Mouse (Mus musculus): ENCODE data around the gene Gskip.

The Gskip gene

DNA sequence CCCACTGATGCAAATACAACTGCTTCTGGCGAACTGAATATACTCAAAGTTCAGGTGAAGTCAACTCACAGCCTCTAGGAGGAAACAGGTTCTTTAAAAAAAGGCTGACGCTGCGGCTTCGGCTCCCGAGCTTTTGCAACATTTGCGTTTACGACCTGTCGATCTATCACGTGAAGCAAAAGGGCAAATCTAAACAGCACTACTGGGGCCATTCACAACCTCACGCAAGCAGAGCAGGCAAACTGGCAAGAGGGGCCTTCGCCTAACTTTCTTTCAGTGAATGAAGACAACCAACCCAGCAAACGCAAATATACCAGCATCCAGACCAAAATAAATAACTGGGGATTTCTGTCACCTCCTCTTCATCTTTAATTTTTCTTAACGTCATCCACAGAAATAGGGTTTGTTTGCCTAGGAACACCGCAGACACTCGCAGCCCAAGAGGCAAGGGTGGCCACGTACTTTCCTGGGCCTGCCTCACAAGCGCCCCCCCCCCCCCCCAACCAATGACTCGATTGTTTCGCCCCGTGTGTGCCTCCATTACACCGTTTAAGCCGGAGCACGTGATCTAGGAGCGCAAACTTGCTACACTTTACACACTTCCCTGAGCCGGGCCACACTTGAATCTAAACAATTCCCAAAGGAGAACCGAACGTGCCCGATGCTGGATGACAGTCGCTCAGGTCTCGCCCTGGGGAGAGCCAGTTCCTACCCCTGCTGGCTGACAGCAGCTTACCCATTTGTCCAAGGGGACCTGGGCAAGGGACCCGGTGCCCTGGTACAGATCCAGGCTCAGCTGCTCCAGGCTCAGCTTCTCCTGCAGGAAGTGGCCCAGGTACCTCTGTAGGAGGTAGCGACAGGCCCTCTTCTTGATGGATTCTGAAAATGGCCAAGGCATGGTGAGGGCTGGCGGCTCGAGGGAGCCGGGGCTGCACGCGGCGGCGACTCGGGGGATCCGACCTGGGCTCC, at the start of gene Gskip:
TSS of gene Gskip (plus strand) at position 897 of the 969 bp plus-strand sequence.
- peak; percentile 68 for DNase-seq (ENCODE audit: low read depth, low spot score)

GRCm38 (mm10) chr12:105636551-105636950, 48.1 kb upstream of the Gskip start:
- no peak for DNase-seq (ENCODE audit: low read depth, low spot score)

DNA sequence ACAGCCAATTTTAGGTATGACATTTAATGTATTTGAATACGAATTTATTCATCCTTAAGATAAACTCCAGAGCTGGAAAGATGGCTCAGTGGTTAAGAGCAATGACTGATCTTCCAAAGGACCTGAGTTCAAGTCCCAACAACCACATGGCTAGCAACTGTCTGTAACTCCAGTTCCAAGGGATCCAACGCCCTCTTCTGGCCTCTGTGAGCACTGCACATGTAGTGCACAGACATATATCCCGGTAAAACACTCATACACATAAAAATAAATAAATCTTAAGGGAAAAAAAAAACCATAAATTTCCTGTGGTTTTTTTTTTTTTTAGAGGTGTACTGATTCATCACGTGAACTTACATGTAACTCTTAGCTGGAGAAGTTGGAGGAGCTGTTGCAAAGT, 47.1 kb upstream of the Gskip start:
- DNase-seq (ENCODE audit: low read depth, low spot score), result peak; percentile 10

DNA sequence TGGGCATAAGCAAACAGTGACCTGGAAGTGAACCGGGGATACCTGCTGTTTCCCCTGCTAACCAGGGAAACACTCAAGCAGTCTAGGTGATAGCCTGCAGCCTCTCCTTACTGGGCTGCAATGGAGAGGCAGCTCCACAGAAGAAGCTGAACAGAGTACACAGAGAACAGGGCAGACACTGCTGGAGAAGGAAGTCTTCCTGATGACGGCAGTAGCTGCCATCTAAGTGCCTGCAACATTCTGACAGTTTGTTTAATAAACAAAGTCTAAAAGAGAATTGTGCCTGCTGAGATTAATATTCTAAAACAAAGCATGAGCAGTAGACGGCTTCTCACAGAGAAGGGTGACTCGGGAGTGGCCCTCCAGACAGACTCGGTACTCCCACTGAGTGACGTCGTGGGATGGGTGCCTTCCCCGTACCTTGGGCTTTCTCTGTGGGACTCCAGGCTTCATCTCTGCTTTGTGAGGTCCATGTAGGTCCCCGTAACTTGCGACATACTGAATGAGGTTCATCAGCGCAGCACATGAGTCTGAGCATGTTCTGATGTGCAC, 41.8 kb upstream of the Gskip start:
- DNase-seq (ENCODE audit: low read depth, low spot score), result no peak

DNA sequence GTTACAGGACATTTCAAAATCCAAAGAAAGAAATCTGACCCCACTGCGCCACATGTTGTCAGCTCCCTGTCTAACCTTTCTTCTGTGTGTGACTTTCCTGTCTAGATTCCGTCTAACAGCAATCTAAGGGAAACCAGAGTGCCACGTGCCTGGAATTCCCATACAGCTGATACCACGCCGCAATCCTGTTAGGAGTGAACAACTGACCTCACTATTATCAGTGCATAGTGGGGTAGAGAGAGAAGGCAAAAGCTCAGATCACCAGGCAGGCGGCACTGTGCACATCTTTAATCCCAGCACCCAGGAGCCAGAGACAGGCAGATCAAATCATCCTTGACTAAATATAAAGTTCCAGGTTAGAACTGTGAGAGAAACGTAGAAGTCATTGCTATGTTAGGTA, 28.8 kb upstream of the Gskip start:
- no peak for DNase-seq (ENCODE audit: low read depth, low spot score)

DNA sequence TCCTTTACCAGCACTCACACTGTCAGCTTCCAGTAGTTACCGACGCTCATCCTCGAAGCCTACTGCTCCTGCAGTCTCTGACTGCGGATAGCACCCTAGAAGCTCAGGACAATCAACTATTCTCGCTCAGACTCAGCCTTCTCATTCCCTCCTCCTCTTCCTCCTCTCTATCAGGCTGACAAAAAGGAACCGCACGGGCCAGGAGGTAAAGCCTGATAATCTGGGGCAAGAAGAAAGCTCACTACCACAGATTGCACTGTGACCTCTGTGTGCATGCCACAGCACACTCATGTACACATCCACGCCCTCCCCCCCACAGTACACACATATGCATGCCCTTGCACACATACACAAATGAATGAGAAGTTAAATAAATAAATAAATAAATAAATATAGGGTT, 8.4 kb upstream of the Gskip start:
- no peak for DNase-seq (ENCODE audit: low read depth, low spot score)

DNA sequence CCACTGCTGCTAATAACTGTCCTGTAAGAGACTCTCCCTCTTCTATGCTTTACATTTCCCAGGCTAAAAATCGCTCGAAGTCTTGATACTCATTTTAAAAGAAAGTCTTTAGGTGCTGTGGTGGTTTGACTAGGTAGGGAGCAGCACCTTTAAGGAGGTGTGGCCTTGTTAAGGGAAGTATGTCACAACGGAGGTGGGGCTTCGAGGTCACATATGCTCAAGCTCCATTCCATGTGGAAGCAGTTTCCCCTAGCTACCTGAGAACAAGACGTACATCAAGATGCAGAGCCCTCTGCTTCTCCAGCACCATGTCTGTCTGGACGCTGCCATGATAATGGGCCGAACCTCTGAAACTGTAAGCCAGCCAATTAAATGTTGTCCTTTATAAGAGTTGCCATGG, 6.4 kb upstream of the Gskip start:
- DNase-seq (ENCODE audit: low read depth, low spot score), result no peak

- no peak for DNase-seq (ENCODE audit: low read depth, low spot score)
These were observed 5.9 kb upstream of the Gskip start for GRCm38 (mm10) chr12:105678762-105679161.

- DNase-seq (ENCODE audit: low read depth, low spot score), result peak; percentile 95
These were observed 517 bp downstream of the Gskip start, which contains the start of gene Atg2b for GRCm38 (mm10) chr12:105685001-105685691. TSS of gene Atg2b (minus strand) at chr12:105685211.

GRCm38 (mm10) chr12:105686791-105687190, 2.2 kb downstream of the Gskip start:
- no peak for DNase-seq (ENCODE audit: low read depth, low spot score)

- peak; percentile 9 for DNase-seq (ENCODE audit: low read depth, low spot score)
These were observed 2.8 kb downstream of the Gskip start for GRCm38 (mm10) chr12:105687416-105687815.

DNA sequence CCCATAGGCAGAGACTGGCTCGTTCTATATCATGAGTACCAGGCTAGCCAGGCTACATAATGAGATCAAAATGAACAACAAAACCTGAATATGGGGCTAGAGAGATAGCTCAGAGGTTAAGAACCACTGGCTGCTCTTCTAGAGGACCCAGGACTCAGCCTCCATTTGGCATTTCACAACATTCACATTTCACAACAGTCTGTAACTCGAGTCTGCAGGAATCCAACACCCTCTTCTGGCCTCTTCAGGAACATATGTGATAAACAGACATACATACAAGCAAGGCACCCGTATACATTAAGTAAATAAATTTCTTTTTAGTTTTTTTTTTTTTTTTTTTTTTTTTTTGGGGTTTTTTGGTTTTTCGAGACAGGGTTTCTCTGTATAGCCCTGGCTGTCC, 3.9 kb downstream of the Gskip start:
- DNase-seq (ENCODE audit: low read depth, low spot score), result peak; percentile 42

GRCm38 (mm10) chr12:105689435-105689834, 4.8 kb downstream of the Gskip start:
- no peak for DNase-seq (ENCODE audit: low read depth, low spot score)

DNA sequence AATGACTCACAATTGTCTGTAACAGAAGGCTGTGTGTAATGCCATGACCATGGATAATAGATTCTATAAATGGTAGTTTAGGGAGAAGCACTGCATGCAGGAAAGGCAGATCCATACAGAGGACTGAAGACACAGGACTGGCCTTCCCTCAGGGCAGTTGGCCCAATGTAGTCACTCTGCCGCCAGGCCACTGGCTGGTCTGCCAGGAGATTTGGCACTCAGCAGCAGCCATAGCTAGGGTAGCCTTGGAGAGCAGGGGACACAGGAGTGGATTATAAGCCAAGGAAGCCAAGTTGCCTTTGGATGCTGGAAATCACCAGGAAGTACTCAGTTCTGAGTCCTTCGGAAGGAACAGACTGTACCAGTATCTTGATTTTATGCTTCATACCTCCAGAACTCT, 9.4 kb downstream of the Gskip start:
- DNase-seq (ENCODE audit: low read depth, low spot score), result no peak

GRCm38 (mm10) chr12:105695848-105696247, 11.2 kb downstream of the Gskip start:
- no peak for DNase-seq (ENCODE audit: low read depth, low spot score)

DNA sequence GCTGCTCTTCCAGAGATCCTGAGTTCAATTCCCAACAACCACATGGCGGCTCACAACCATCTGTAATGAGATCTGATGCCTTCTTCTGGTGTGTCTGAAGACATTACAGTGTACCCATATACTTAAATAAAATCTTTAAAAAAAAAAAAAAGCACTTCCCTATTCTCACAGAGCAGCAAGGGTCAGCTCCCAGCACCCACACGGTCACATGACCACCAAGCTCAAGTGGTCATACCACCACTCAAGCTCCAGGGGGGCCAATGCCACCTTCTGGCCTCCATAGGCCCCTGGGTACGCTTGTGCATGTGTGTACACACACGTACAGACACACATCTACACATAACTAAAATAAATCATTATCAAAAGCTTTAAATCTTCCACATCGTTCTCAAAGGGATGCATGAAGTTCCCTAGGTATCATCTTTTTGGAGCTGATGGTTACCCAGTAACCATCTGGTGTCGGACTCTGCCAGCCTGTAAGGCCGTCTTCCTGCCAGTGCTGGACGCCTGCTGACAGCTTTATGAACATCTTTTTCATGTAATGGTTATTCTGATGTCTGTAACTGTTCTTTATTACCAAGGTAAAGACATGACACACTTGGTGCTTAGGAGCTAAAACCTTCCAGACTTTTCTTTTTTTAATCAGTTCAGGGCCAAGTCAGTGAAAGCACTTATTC, 12.6 kb downstream of the Gskip start:
- no peak for DNase-seq (ENCODE audit: low read depth, low spot score)

DNA sequence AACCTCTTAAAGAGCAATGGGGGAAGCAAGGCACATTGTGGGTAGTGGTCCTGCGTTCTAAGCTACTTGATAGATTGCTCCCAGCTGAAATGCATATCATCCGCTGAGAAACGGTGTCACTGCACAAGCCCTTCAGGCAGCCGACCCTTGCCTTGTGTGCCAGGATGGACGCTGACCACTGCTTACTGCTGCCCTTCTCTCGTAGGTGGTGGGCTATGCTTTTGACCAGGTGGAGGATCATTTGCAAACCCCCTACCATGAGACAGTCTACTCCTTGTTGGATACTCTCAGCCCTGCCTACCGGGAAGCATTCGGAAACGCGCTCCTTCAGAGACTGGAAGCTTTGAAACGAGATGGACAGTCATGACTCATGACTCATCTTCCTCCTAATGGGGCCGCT, 15.8 kb downstream of the Gskip start:
- no peak for DNase-seq (ENCODE audit: low read depth, low spot score)

DNA sequence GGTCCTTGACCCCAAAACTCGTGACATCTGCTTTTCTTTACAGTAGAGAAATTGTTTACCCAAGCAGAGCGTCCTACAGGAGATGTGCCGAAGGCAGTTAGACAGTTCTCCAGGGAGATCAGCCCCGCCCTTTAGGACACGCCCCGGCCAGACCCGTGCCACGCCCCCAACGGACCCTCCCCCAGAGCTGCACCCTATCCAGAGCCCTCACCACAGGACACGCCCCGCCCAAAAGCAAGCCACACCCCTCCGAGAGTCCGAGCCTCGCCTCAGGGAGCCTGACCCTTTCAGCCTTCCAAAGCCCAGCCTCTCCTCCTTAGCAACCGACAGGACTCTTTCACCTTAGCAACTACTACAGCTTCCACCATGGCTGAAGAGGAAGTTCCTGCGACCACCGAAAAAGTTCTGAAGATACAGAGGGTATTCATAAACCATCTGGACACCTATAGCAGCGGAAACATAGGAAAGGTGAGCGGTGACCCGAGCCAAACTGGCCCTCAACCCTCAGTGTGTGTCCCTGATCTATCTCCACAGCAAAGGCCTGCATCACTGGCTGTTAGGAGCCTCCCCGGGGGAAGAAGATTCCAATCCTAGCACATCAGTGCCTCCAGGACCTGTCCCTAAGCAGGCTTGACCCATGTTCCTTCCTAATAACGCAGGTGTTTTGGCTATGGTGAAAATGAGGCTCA, 21.3 kb downstream of the Gskip start, which contains the start of gene Ak7:
TSS of gene Ak7 (plus strand) at position 178 of the 689 bp plus-strand sequence.
- no peak for DNase-seq (ENCODE audit: low read depth, low spot score)

GRCm38 (mm10) chr12:105718616-105719015, 34.0 kb downstream of the Gskip start:
- no peak for DNase-seq (ENCODE audit: low read depth, low spot score)

GRCm38 (mm10) chr12:105720196-105720595, 35.6 kb downstream of the Gskip start:
- no peak for DNase-seq (ENCODE audit: low read depth, low spot score)
